Mouse (Mus musculus) midbrain, embryonic 15.5 days (tissue): Measurements from ENCODE around the gene Top1. TPM values are rescaled to one million over a fixed set of nuclear protein-coding genes. Genes with fewer than 3 reads are reported as not detected.

Source experiments
- ATAC-seq: fragments of 200-750 bp; cut with Nextera tagmentation; replicated peaks from 2 replicates; pipeline ENCODE4 v1.8.0; 2017; ENCODE audit warnings: moderate TSS enrichment
- H3K27ac ChIP-seq: fragments of 300-500 bp; sonication (generic); 2 replicates; pipeline ENCODE4 v1.5.1; 2015; ENCODE audit warnings: mild to moderate bottlenecking, inconsistent platforms
- H3K27me3 ChIP-seq: fragments of 300-500 bp; sonication (generic); replicated peaks from 2 replicates; pipeline ENCODE4 v1.6.1; 2015; ENCODE audit warnings: inconsistent platforms
- H3K36me3 ChIP-seq: fragments of 300-500 bp; sonication (generic); replicated peaks from 2 replicates; pipeline ENCODE4 v1.6.1; 2015; ENCODE audit warnings: inconsistent platforms
- H3K4me1 ChIP-seq: fragments of 300-500 bp; sonication (generic); 2 replicates; pipeline ENCODE4 v1.6.1; 2015; ENCODE audit warnings: inconsistent platforms
- H3K4me2 ChIP-seq: fragments of 300-500 bp; sonication (generic); 2 replicates; pipeline ENCODE4 v1.6.1; 2015; ENCODE audit warnings: inconsistent platforms, mild to moderate bottlenecking, moderate library complexity
- H3K4me3 ChIP-seq: fragments of 300-500 bp; sonication (generic); 2 replicates; pipeline ENCODE4 v1.5.1; 2015; ENCODE audit warnings: mild to moderate bottlenecking, inconsistent platforms
- H3K9ac ChIP-seq: fragments of 300-500 bp; sonication (generic); 2 replicates; pipeline ENCODE4 v1.6.1; 2015; ENCODE audit warnings: mild to moderate bottlenecking, inconsistent platforms
- H3K9me3 ChIP-seq: fragments of 300-500 bp; sonication (generic); 2 replicates; pipeline ENCODE4 v1.6.1; 2016; ENCODE audit warnings: inconsistent platforms
- WGBS: fragments of 180-500 bp; shearing (Covaris S2); methylation state at CpG from one replicate; pipeline ENCODE4 v1.1.7; 2015; ENCODE audit warnings: mixed read lengths; 5-methylcytosine and 5-hydroxymethylcytosine counted together
- polyA plus RNA-seq: library from polyadenylated mRNA; unstranded; fragments of >200 nt; fragmentation: Nextera tagmentation; extraction: Ambion mirVana; gene quantifications from 2 replicates; pipeline ENCODE4 v1.2.1, GENCODE M21; 2015

The Top1 gene
- polyA plus RNA-seq, 1 experiment from 2014 or later, result 81.1 TPM

DNA sequence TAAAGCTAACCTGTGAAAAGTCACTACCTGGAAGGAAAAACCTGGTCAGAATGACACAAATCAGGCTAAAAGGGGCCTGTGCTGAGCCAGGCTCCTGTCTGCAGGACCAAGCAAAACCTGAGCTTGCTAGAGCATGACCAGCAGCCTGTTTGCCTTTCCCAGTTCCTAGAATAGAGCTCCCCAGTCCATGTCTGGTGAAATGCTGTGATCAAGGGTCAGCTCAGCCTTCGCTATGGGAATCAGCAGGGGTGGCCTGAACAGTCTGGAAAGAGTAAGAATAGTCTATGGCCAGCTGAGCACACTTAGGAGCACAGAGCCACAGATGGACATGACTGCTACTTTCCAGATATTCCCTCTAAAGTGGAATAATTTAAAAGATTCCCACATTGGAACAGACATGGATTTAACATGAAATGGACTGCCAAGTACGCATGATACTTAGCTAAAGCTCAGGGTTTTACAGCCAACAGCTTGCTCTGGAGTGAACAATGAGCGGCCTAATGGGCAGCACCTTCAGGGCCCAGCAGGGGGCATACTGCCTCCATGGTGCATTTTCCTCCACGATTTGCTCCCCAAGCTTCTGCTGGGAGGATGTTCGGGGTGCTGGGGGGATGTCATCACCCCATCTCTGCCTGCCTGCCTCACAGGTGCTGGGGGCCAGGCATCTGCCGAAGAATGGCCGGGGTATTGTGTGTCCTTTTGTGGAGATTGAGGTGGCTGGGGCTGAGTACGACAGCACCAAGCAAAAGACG lies 114.9 kb downstream of the Top1 start:
- no peaks in the 10 kb centered on the region for H3K9me3 ChIP-seq
- ATAC-seq, result no peak
- no peak overlapping the region for H3K27ac ChIP-seq
- H3K4me2 ChIP-seq, result no peak overlapping the region
- H3K27me3 ChIP-seq, result no peaks in the 10 kb centered on the region
- no peak overlapping the region for H3K4me3 ChIP-seq
- WGBS, result 92% methylated on average over 9 of the region's 9 CpGs
- peaks cover 48% of the 10 kb centered on the region for H3K36me3 ChIP-seq
- H3K4me1 ChIP-seq, result no peaks in the 10 kb centered on the region
- H3K9ac ChIP-seq, result no peak overlapping the region

GRCm38 (mm10) chr2:160763816-160764215 lies 118.1 kb downstream of the Top1 start:
- Histone ChIP-seq H3K4me2 (no peak overlapping the region), H3K36me3 (peaks cover 28% of the 10 kb centered on the region), H3K4me3 (no peak overlapping the region)

DNA sequence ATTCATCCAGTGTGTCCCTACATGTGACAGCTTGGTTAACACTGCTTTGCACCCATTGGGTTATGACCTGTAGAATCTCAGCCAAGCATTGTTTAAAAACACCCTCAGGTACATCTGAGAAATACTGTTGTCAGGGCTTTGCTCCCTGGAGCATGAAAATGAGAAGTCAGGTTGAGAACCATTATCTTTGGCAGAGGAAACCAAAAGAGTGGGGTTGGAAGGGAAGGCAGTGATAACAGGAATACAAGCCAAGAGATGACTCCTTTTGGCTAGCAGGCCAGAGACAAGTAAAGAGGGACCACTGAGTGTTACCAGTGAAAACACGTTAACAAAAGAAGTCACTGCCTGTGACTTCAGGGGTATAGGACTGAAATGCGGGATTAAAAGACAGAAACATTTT lies 118.7 kb downstream of the Top1 start:
- no peak overlapping the region for H3K4me2 ChIP-seq
- no peaks in the 10 kb centered on the region for H3K27me3 ChIP-seq
- H3K36me3 ChIP-seq, result peaks cover 22% of the 10 kb centered on the region
- no peaks in the 10 kb centered on the region for H3K9me3 ChIP-seq
- no peak overlapping the region for H3K4me3 ChIP-seq
- no peak for ATAC-seq
- WGBS, result 89% methylated on average over 2 of the region's 2 CpGs
- no peak overlapping the region for H3K9ac ChIP-seq
- H3K4me1 ChIP-seq, result no peaks in the 10 kb centered on the region
- H3K27ac ChIP-seq, result no peak overlapping the region

More at GRCm38 (mm10) chr2:160763816-160764215, 118.1 kb downstream of the Top1 start:
- 86% methylated on average over 3 of the region's 3 CpGs for WGBS
- no peak overlapping the region for H3K9ac ChIP-seq
- H3K4me1 ChIP-seq, result no peaks in the 10 kb centered on the region
- no peak for ATAC-seq
- H3K9me3 ChIP-seq, result no peaks in the 10 kb centered on the region
- no peak overlapping the region for H3K27ac ChIP-seq
- H3K27me3 ChIP-seq, result no peaks in the 10 kb centered on the region

GRCm38 (mm10) chr2:160765096-160765495 lies 119.4 kb downstream of the Top1 start:
- H3K4me1 ChIP-seq, result no peaks in the 10 kb centered on the region
- H3K36me3 ChIP-seq, result peaks cover 18% of the 10 kb centered on the region
- no peak overlapping the region for H3K9ac ChIP-seq
- H3K27me3 ChIP-seq, result no peaks in the 10 kb centered on the region
- ATAC-seq, result no peak
- no peaks in the 10 kb centered on the region for H3K9me3 ChIP-seq
- 68% methylated on average over 3 of the region's 3 CpGs for WGBS
- H3K4me3 ChIP-seq, result no peak overlapping the region
- no peak overlapping the region for H3K27ac ChIP-seq
- H3K4me2 ChIP-seq, result no peak overlapping the region

GRCm38 (mm10) chr2:160766371-160766771 lies 120.7 kb downstream of the Top1 start:
- no peak overlapping the region for H3K27ac ChIP-seq
- WGBS, result 78% methylated on average over 5 of the region's 5 CpGs
- no peak overlapping the region for H3K9ac ChIP-seq
- ATAC-seq, result no peak
- no peak overlapping the region for H3K4me2 ChIP-seq
- H3K27me3 ChIP-seq, result no peaks in the 10 kb centered on the region
- H3K4me3 ChIP-seq, result no peak overlapping the region
- H3K36me3 ChIP-seq, result peaks cover 15% of the 10 kb centered on the region
- H3K9me3 ChIP-seq, result no peaks in the 10 kb centered on the region
- no peaks in the 10 kb centered on the region for H3K4me1 ChIP-seq

DNA sequence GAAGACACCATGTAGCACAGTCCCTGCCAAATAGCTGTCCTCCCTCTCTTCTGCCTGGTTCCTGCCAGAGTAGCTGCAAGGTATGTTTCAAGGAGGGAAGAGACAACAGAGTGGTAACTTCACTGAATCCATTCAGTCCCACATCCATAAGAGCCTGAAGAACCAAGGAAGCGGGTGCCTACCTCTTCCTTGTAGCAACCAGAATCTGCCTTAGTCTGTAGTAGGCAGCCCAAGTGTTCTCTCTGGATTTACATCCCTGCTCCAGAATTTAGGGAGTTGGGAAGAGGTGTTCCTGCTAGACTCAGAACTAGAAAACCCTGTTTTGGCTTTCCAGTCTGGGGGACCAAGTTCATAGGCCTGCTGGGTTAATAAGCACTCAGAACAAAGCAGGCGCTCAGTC lies 121.5 kb downstream of the Top1 start:
- Histone ChIP-seq H3K4me3 (no peak overlapping the region), H3K9ac (no peak overlapping the region), H3K9me3 (no peaks in the 10 kb centered on the region), H3K36me3 (peaks cover 7% of the 10 kb centered on the region), H3K27ac (no peak overlapping the region), H3K4me1 (no peaks in the 10 kb centered on the region), H3K4me2 (no peak overlapping the region), H3K27me3 (no peaks in the 10 kb centered on the region)
- WGBS, result 97% methylated on average over 2 of the region's 2 CpGs
- ATAC-seq, result no peak

GRCm38 (mm10) chr2:160768097-160768695 lies 122.5 kb downstream of the Top1 start:
- Histone ChIP-seq H3K27ac (no peak overlapping the region), H3K4me2 (no peak overlapping the region), H3K4me3 (no peak overlapping the region), H3K27me3 (no peaks in the 10 kb centered on the region), H3K36me3 (0 out of 2 replicates have a peak, but pooled peaks cover 1% of the 10 kb centered on the region), H3K9ac (no peak overlapping the region), H3K9me3 (no peaks in the 10 kb centered on the region), H3K4me1 (no peaks in the 10 kb centered on the region)
- ATAC-seq, result no peak
- 85% methylated on average over 4 of the region's 4 CpGs for WGBS

DNA sequence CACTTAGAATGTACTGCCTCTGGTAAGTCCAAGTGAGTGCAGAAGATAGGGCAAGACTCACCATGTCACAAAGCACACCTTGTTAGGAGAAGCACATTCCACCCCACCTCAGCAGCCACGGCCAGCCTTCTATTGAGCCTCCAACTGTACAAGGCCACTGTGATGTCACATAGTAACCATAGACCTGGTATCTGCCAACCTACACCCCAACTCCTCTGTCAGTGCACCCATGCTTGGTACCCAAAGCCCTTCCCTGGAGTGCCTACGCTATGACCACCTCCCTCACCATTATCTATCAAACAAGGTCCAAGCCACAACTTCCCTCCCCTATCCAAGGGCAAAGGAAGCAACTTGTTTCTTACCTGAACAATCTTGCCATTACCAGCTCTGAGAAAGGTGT lies 123.3 kb downstream of the Top1 start:
- H3K9ac ChIP-seq, result no peak overlapping the region
- ATAC-seq, result no peak
- H3K27ac ChIP-seq, result no peak overlapping the region
- no peaks in the 10 kb centered on the region for H3K36me3 ChIP-seq
- no peaks in the 10 kb centered on the region for H3K27me3 ChIP-seq
- no peaks in the 10 kb centered on the region for H3K9me3 ChIP-seq
- H3K4me1 ChIP-seq, result no peaks in the 10 kb centered on the region
- WGBS, result 98% methylated on average over 2 of the region's 2 CpGs
- no peak overlapping the region for H3K4me2 ChIP-seq
- H3K4me3 ChIP-seq, result no peak overlapping the region

- Histone ChIP-seq H3K9me3 (no peaks in the 10 kb centered on the region), H3K4me2 (no peak overlapping the region), H3K9ac (no peak overlapping the region), H3K4me3 (no peak overlapping the region), H3K27ac (no peak overlapping the region), H3K36me3 (no peaks in the 10 kb centered on the region), H3K4me1 (no peaks in the 10 kb centered on the region), H3K27me3 (no peaks in the 10 kb centered on the region)
- no peak for ATAC-seq
Observed at GRCm38 (mm10) chr2:160770409-160770808, 124.7 kb downstream of the Top1 start.

DNA sequence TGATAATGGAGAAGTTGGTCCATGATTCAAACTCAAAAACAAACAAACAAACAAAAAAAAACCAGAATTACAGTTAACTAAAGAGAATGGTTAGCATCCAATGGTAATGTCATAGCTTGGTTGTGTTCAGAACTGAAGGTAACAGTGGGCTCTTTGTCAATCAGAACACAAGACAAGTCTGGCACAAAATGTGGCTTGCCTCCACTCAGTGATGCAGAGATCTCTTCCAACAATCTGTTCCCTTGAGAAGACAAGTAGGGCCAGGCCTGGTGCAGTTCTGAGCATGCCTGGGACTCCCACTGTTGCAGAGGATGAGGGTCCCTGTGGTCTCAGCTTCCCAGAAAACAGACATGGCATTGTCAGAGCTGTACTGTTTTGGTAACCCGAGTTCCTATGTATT lies 125.2 kb downstream of the Top1 start:
- 98% methylated on average over 1 of the region's 1 CpGs for WGBS
- no peaks in the 10 kb centered on the region for H3K9me3 ChIP-seq
- ATAC-seq, result no peak
- H3K36me3 ChIP-seq, result no peaks in the 10 kb centered on the region; the same call in 1 of the 2 replicates
- no peak overlapping the region for H3K4me2 ChIP-seq
- no peak overlapping the region for H3K4me3 ChIP-seq
- no peaks in the 10 kb centered on the region for H3K4me1 ChIP-seq
- H3K9ac ChIP-seq, result no peak overlapping the region
- no peak overlapping the region for H3K27ac ChIP-seq
- H3K27me3 ChIP-seq, result no peaks in the 10 kb centered on the region

GRCm38 (mm10) chr2:160771325-160772276 lies 125.9 kb downstream of the Top1 start:
- H3K36me3 ChIP-seq, result no peaks in the 10 kb centered on the region; the same call in 1 of the 2 replicates
- ATAC-seq, result no peak
- H3K27ac ChIP-seq, result no peak overlapping the region
- WGBS, result 88% methylated on average over 8 of the region's 8 CpGs
- H3K27me3 ChIP-seq, result no peaks in the 10 kb centered on the region
- H3K9me3 ChIP-seq, result no peaks in the 10 kb centered on the region
- no peak overlapping the region for H3K4me2 ChIP-seq
- no peaks in the 10 kb centered on the region for H3K4me1 ChIP-seq
- no peak overlapping the region for H3K9ac ChIP-seq
- no peak overlapping the region for H3K4me3 ChIP-seq
